Mouse (Mus musculus): ENCODE measurements around the gene Cep97.

DNA sequence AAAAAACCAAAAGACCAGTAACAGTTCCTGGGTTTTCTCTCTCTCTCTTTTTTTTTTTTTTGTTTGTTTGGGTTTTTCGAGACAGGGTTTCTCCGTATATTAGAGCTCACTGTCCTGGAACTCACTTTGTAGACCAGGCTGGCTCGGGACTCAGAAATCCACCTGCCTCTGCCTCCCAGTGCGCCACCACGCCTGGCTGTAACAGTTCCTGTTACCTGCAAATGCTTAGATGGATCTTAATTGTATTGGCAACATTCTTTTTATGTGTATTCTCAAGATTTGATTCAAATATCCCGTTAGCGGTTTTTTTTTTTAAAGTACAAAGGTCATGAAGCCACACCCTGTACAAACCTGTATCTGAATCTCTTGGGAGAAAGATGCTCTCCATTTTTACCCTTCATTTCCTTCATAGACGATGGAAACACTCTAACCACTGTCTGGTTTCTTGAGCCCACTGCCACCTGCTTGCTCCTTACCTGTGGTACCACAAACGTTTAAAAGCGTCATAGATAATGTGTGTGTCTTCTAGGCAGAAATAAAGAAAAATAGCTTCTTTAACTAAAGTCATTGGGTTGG is 38.1 kb upstream of the Cep97 start:
- TF ChIP-seq CTCF (IDR thresholded peaks at IDR 0.05; ENCODE audit: borderline replicate concordance, extremely low read depth, insufficient read depth, insufficient read length) (no peak), POLR2A (IDR thresholded peaks at IDR 0.05; ENCODE audit: borderline replicate concordance, extremely low read depth, insufficient read depth, insufficient read length, poor library complexity, severe bottlenecking) (no peak)

Data from brain, embryonic 14.5 days (tissue).